Mouse (Mus musculus) kidney, postnatal 10 days (tissue): ENCODE measurements at regions not wholly inside any gene's neighbourhood (a gene's known extent, or its start where the extent isn't known, plus 50 kb on each side); places are given as distances from the start of the nearest gene placed in this dataset.

Experiments
- DNase-seq: peaks from one replicate; pipeline ENCODE4 v3.0.0; 2021; ENCODE audit warnings: mixed read lengths

DNA sequence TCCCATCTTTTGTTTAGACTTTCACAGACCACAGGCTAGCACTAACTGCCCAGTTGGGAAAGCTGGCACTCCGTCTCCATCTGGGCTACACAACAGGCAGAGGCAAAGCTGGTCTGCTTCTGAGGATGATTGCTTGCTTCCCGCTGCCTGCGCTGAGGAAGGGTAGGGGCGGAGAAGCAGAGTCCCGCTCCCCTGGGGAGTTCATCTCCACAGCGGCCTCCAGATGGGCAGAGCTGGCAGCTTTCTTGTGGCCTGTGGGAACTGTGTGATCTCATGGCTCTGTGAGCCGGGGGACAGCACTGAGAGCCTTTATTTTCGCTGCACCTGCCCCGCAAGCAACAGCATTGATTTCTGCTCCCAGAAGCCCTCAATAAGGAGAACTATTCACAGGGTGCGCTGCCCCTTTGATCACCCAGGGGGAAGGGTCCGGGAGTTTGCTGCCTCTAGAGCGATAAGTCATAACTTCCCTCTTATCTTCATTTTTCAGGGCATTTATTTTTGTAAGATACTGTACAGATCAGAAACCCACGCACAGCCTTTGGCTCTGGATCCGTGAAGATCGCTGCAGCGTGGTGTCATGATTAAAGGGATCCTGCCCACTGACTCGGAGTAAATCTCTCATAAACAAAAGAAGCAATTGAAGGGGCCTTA is 155.7 kb downstream of the Gm9376 start:
- DNase-seq = no peak

DNA sequence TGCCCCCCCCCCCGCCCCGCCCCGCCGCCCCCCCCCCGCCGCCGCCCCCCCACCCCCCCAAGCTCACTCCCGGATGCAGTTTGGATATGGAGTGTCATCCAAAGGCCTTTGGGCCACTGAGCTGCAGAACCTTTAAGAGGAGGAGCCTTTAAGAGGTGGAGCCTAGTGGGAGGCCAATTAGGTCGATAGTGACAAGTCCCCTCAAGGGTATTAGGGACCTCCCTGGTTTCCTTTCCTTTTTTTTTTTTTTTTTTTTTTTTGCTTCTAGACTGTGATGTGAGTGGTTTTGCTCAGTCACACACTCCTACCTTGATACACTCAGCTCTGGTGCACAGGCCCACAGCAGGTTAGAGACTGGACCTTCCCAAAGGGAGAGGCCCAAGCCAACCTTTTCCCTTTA is 156.5 kb downstream of the Gm9376 start:
- DNase-seq = no peak

DNA sequence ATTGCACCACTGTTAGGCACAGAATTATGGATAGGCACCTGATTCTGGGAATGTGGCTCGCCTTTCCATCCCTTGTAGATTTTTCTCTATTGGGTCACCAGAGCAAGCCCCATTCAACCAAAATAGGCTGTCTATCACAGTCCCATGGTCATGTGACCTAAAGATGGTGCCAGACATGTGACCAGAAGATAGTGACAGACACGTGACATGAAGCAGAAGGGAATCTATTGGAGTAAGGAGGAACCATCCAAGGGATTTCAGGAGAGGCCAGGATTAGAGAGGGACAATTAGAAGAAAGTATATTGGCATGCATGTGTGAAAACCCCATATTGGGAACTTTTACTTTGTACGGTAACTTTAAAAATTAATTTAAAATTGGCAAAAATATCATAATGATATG is 159.8 kb downstream of the Gm9376 start:
- no peak for DNase-seq

DNA sequence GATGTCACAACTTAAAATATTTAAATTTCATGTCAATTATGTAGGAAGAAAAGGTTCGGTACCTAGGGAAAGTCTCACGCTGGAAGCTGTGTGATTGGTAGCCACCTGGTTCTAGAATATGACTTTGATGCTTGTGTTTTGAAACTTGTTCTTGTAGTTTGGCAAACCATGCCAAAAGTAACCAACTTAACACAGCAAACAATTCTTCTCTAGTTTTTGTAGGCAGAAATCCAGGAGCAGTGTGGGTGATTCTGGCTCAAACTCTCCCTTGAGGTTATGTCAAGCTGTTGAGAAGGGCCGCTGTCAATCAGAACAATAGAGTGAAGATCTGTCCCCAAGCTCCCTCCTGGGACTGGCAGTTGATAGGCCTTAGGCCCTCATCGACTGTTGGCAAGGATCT is 163.5 kb downstream of the Gm9376 start:
- no peak for DNase-seq

DNA sequence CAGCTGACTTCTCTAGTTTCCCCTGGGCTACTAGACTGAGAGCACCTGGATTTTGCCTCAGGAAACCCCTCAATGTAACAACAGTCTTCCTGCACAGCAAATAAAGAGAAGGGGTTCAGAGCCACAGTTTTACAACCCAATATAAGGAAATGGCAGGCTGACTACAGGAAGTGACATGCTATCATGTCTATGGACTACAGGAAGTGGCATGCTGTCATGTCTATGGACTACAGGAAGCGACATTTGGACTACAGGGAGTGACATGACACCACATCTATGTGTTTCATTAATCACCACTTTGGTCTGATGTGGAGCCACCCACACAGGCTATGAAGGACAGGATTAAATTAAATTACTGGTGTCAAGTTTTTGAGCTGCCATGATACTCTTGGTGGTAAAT is 164.0 kb downstream of the Gm9376 start:
- no peak for DNase-seq

DNA sequence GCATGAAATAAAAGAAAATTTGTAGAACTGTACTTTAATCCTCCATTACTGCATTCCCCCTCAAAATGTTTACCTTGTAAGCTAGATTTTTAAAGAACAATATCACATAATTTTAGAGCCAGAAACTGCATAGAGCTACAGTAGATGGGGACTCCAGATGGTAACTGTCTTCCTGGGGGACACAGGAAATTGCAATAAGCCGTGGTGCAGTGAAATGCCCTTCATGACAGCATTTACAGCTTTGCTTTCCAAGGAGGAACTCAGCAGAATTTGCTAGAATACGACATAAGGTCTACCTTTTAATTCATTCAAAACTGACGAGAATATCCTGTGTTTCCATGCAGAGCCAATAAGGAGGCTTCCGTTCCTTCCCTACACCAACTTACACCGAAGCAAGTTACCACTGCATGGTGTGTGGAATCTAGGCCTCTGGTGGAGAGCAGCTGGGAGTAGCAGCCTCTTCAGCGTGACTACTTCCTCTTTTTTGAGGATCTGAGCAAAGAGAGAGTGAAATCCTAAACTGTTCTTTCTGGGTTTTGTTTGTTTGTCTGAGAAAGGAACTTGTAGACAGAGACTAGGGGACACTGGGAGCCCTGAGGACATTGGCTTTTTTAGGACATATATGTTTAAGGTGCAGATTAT is 164.6 kb downstream of the Gm9376 start:
- no peak for DNase-seq
